Mouse (Mus musculus): ENCODE results near the gene Lrch4. TPM values are rescaled to one million over a fixed set of nuclear protein-coding genes. Genes with fewer than 3 reads are reported as not detected.

The Lrch4 gene
- polyA plus RNA-seq, 1 experiment from 2014 or later: 22.7 TPM

DNA sequence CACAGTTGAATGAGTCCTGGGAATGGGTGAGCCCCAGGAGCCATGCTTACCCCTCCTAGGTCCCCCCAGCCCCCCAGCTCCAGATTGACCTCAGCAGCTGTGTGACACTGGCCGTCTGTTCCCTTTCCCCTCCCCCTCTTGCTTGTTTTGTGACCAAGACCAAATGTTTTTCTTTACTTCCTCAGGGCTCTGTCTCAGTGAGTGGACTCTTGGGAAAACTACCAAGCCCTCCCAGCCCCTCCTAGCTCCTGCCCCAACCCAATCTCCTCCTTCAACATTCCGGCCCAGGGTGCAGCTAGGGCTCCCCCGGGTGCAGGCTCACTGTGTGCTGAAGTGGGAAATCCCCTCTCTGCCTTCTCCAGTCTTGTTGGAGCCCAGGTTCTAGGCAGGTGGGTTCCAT lies 1.7 kb downstream of the Lrch4 start:
- WGBS: 45% methylated on average over 3 of the region's 3 CpGs
- H3K27ac ChIP-seq (replicated peaks in 1 of 2; ENCODE audit: control insufficient read depth in 1 of 2, insufficient read depth in 1 of 2, low read depth in 2 of 2, low read length in 2 of 2): peak overlapping the region; percentile 65 to 70

DNA sequence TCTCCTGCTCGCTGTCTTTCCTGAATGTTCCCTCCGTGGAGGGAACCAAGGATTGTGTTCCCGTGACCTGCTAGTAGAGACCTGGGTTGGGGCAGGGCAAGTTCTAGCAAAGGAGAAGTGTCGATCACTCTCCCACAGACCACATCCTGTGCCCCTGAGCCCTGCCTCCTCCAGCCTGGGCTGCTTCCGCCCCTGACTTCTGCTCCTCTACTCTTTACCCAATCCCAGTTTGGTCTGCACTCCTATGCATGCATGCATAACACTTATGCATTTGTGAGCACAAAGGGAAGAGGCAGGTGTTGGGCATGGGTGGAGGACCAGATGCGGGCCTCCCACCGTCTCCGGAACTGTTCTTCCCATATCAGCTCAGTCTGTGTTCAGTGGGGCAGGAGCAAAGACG lies 2.2 kb downstream of the Lrch4 start:
- H3K36me3 ChIP-seq (ENCODE audit: control insufficient read depth, insufficient read depth, low read length): peaks cover 39% of the 10 kb centered on the region
- peak overlapping the region in 1 of 2 experiments; percentile 87; a peak in 1 of 4 replicates for H3K4me3 ChIP-seq (ENCODE audit: control insufficient read depth in 1 of 2, insufficient read depth in 1 of 2, low read depth in 1 of 2, low read length in 2 of 2)
- peak overlapping the region; percentile 65 to 70 for H3K27ac ChIP-seq (replicated peaks in 1 of 2; ENCODE audit: control insufficient read depth in 1 of 2, insufficient read depth in 1 of 2, low read depth in 2 of 2, low read length in 2 of 2)
- no peak for ATAC-seq (ENCODE audit: insufficient number of reproducible peaks, insufficient read depth, low FRiP score, low read depth)
- H3K4me2 ChIP-seq (ENCODE audit: low read length): peak overlapping the region; percentile 96
- no peaks in the 10 kb centered on the region for H3K9me3 ChIP-seq (ENCODE audit: control insufficient read depth, low read length)
- H3K9ac ChIP-seq (ENCODE audit: low read length): peak overlapping the region; percentile 95; the same call in 1 of the 2 replicates
- H3K4me1 ChIP-seq (ENCODE audit: control insufficient read depth in 2 of 2, insufficient read depth in 2 of 2, low read length in 2 of 2): peaks cover 21 to 29% of the 10 kb centered on the region in 2 experiments
- WGBS: 49% methylated on average over 9 of the region's 9 CpGs
- H3K27me3 ChIP-seq (ENCODE audit: control insufficient read depth, insufficient read depth, low read length): no peaks in the 10 kb centered on the region

More for the DNA sequence above, 1.7 kb downstream of the Lrch4 start:
- Histone ChIP-seq H3K27me3 (ENCODE audit: control insufficient read depth, insufficient read depth, low read length) (no peaks in the 10 kb centered on the region), H3K4me2 (ENCODE audit: low read length) (peak overlapping the region; percentile 96), H3K4me1 (ENCODE audit: control insufficient read depth in 2 of 2, insufficient read depth in 2 of 2, low read length in 2 of 2) (peaks cover 21 to 29% of the 10 kb centered on the region in 2 experiments), H3K9me3 (ENCODE audit: control insufficient read depth, low read length) (no peaks in the 10 kb centered on the region), H3K4me3 (ENCODE audit: control insufficient read depth in 1 of 2, insufficient read depth in 1 of 2, low read depth in 1 of 2, low read length in 2 of 2) (peak overlapping the region; percentile 87 to 89; a peak in 2 of 4 replicates), H3K36me3 (ENCODE audit: control insufficient read depth, insufficient read depth, low read length) (peaks cover 34% of the 10 kb centered on the region), H3K9ac (ENCODE audit: low read length) (peak overlapping the region; percentile 95; the same call in 1 of the 2 replicates)
- ATAC-seq (ENCODE audit: insufficient number of reproducible peaks, insufficient read depth, low FRiP score, low read depth): no peak

DNA sequence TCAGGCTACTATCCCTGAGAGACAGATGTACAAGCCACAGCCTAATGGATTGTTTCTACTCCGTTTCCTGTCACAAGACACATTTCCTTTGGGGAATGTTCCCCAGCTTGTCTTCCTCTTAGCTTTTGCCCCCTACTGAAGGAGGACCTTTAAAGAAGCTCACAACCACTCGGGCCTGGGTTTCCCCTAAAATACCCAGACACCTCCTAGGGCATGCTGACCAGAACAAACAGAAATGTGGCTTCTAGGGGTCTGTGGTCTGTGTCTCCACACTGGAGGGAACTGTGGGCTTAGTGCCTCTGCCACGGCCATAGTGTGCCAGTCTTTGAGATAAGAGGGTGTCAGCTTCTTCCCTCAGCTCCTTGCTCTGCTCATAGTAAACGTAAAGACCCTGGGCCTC lies 2.7 kb downstream of the Lrch4 start:
- H3K4me3 ChIP-seq (ENCODE audit: control insufficient read depth in 1 of 2, insufficient read depth in 1 of 2, low read depth in 1 of 2, low read length in 2 of 2): no peak overlapping the region
- H3K4me1 ChIP-seq (ENCODE audit: control insufficient read depth in 2 of 2, insufficient read depth in 2 of 2, low read length in 2 of 2): peaks cover 21 to 29% of the 10 kb centered on the region in 2 experiments
- H3K9ac ChIP-seq (ENCODE audit: low read length): peak overlapping the region; percentile 25; the same call in 1 of the 2 replicates
- no peak for ATAC-seq (ENCODE audit: insufficient number of reproducible peaks, insufficient read depth, low FRiP score, low read depth)
- WGBS: 52% methylated on average over 4 of the region's 4 CpGs
- no peaks in the 10 kb centered on the region for H3K9me3 ChIP-seq (ENCODE audit: control insufficient read depth, low read length)
- peak overlapping the region; percentile 96 for H3K4me2 ChIP-seq (ENCODE audit: low read length)
- H3K27me3 ChIP-seq (ENCODE audit: control insufficient read depth, insufficient read depth, low read length): no peaks in the 10 kb centered on the region
- H3K36me3 ChIP-seq (ENCODE audit: control insufficient read depth, insufficient read depth, low read length): peaks cover 44% of the 10 kb centered on the region
- H3K27ac ChIP-seq (replicated peaks in 1 of 2; ENCODE audit: control insufficient read depth in 1 of 2, insufficient read depth in 1 of 2, low read depth in 2 of 2, low read length in 2 of 2): peak overlapping the region; percentile 65 to 70

DNA sequence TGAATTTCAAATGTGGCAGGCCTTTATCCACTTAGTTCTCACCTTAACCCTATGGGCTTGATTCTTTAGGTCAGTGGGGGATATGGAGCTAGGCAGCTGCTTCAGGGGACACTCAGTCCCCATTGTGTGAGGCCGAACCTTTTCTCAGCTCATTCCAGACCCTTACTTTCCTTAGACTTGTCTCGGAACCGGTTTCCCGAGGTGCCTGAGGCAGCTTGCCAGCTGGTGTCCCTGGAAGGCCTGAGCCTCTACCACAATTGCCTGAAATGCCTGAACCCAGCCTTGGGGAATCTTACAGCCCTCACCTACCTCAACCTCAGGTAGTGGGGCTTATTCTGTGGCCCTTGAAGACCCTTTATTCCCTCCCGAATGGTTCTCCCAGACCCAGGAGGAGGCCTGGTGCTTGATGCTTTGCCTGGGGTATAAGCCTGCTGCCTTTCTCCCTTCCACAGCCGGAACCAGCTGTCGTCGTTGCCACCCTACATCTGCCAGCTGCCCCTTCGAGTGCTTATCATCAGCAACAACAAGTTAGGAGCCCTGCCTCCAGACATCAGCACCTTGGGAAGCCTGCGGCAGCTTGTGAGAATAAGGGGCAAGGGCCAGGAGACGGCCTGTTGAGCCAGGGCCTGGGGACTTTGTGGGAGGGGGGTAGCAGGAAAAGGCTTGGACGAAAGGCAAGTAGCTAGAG lies 4.6 kb downstream of the Lrch4 start:
- Histone ChIP-seq H3K27ac (replicated peaks in 1 of 2; ENCODE audit: control insufficient read depth in 1 of 2, insufficient read depth in 1 of 2, low read depth in 2 of 2, low read length in 2 of 2) (no peak overlapping the region), H3K9ac (ENCODE audit: low read length) (no peak overlapping the region), H3K27me3 (ENCODE audit: control insufficient read depth, insufficient read depth, low read length) (no peaks in the 10 kb centered on the region), H3K36me3 (ENCODE audit: control insufficient read depth, insufficient read depth, low read length) (peaks cover 63% of the 10 kb centered on the region), H3K4me3 (ENCODE audit: control insufficient read depth in 1 of 2, insufficient read depth in 1 of 2, low read depth in 1 of 2, low read length in 2 of 2) (no peak overlapping the region), H3K4me1 (ENCODE audit: control insufficient read depth in 2 of 2, insufficient read depth in 2 of 2, low read length in 2 of 2) (peaks cover 18 to 29% of the 10 kb centered on the region in 2 experiments), H3K4me2 (ENCODE audit: low read length) (no peak overlapping the region), H3K9me3 (ENCODE audit: control insufficient read depth, low read length) (no peaks in the 10 kb centered on the region)
- no peak for ATAC-seq (ENCODE audit: insufficient number of reproducible peaks, insufficient read depth, low FRiP score, low read depth)
- WGBS: 64% methylated on average over 12 of the region's 12 CpGs

DNA sequence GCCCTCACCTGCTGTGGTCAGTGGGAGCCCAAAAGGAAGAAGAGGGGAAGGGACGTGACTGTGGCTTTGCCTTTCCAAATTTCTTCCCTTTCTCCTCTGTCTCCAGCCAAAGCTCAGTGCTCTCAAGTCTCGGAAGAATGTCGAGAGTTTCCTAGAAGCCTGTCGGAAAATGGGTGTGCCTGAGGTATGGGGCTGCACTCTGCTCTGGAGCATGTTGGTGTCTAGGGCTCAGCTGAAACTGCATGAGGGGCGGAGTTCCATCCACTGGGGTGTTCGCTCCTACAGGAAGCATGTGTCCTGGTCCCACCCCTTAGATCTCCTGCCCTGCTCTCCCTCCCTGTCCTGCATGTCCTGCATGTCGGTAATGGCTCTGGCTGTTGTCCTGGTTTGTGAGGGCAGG lies 10.6 kb downstream of the Lrch4 start:
- Histone ChIP-seq H3K36me3 (ENCODE audit: control insufficient read depth, insufficient read depth, low read length) (peaks cover 75% of the 10 kb centered on the region), H3K9ac (ENCODE audit: low read length) (no peak overlapping the region), H3K9me3 (ENCODE audit: control insufficient read depth, low read length) (no peaks in the 10 kb centered on the region), H3K4me1 (ENCODE audit: control insufficient read depth in 2 of 2, insufficient read depth in 2 of 2, low read length in 2 of 2) (no peaks in the 10 kb centered on the region), H3K4me2 (ENCODE audit: low read length) (no peak overlapping the region), H3K27me3 (ENCODE audit: control insufficient read depth, insufficient read depth, low read length) (peaks cover 10% of the 10 kb centered on the region), H3K27ac (replicated peaks in 1 of 2; ENCODE audit: control insufficient read depth in 1 of 2, insufficient read depth in 1 of 2, low read depth in 2 of 2, low read length in 2 of 2) (no peak overlapping the region), H3K4me3 (ENCODE audit: control insufficient read depth in 1 of 2, insufficient read depth in 1 of 2, low read depth in 1 of 2, low read length in 2 of 2) (no peak overlapping the region)
- no peak for ATAC-seq (ENCODE audit: insufficient number of reproducible peaks, insufficient read depth, low FRiP score, low read depth)
- WGBS: 66% methylated on average over 7 of the region's 7 CpGs

DNA sequence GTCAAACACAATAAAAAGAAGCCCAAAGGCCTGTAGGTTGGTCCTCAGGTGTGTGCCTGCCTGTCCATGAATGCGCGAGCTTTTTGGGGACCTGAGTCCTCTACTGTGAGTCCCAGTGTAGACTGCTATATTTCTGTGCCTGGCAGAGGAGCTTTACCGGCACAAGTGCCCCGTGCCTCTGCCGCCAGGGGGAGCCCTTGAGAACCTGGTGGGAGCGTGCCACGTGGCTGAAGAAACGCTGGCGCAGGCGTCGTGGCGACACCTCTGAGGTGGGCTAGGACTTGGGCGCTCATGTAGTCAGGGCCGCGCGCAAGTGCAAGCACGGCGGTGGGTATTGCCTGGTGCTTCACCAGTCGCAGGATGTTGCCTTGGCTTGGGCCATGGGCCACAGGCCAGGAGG lies 12.1 kb downstream of the Lrch4 start, which contains the start of gene Sap25:
Gene Sap25, plus strand, starts transcription at position 281 of the 400 bp plus-strand sequence.
- Histone ChIP-seq H3K27me3 (ENCODE audit: control insufficient read depth, insufficient read depth, low read length) (peaks cover 23% of the 10 kb centered on the region), H3K9ac (ENCODE audit: low read length) (no peak within 1 kb of the TSS), H3K9me3 (ENCODE audit: control insufficient read depth, low read length) (no peaks in the 10 kb centered on the region), H3K4me2 (ENCODE audit: low read length) (no peak within 1 kb of the TSS), H3K4me1 (ENCODE audit: control insufficient read depth in 2 of 2, insufficient read depth in 2 of 2, low read length in 2 of 2) (peaks cover 0 to 8% of the 10 kb centered on the region in 2 experiments; a peak in 3 of 4 replicates), H3K36me3 (ENCODE audit: control insufficient read depth, insufficient read depth, low read length) (peaks cover 61% of the 10 kb centered on the region), H3K4me3 (ENCODE audit: control insufficient read depth in 1 of 2, insufficient read depth in 1 of 2, low read depth in 1 of 2, low read length in 2 of 2) (no peak within 1 kb of the TSS), H3K27ac (replicated peaks in 1 of 2; ENCODE audit: control insufficient read depth in 1 of 2, insufficient read depth in 1 of 2, low read depth in 2 of 2, low read length in 2 of 2) (no peak within 1 kb of the TSS)
- no peak for ATAC-seq (ENCODE audit: insufficient number of reproducible peaks, insufficient read depth, low FRiP score, low read depth)
- WGBS: 87% methylated on average over 19 of the region's 19 CpGs

DNA sequence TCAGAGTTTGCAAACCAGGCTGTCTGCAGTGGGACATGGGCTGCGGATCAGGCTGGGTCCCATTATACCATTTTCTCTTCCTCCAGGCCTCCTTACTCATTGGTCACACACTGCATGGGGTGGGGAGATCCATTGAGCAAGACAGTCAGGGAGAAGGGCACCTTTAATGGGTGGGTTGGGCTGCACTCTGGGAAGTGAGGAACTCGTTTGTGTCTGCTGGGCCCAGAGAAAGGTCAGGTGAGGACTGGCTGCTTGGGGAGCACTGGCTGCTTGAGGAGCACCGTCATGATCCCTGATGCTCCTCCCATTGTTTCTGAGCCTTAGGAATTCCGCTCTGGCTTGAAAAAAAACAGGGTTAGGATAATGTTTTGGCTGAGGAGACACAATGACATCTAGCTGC lies 14.0 kb downstream of the Lrch4 start:
- Histone ChIP-seq H3K36me3 (ENCODE audit: control insufficient read depth, insufficient read depth, low read length) (peaks cover 43% of the 10 kb centered on the region), H3K4me1 (ENCODE audit: control insufficient read depth in 2 of 2, insufficient read depth in 2 of 2, low read length in 2 of 2) (peaks cover 0 to 12% of the 10 kb centered on the region in 2 experiments; a peak in 3 of 4 replicates), H3K9me3 (ENCODE audit: control insufficient read depth, low read length) (no peaks in the 10 kb centered on the region), H3K4me2 (ENCODE audit: low read length) (no peak overlapping the region), H3K27me3 (ENCODE audit: control insufficient read depth, insufficient read depth, low read length) (peaks cover 28% of the 10 kb centered on the region), H3K4me3 (ENCODE audit: control insufficient read depth in 1 of 2, insufficient read depth in 1 of 2, low read depth in 1 of 2, low read length in 2 of 2) (no peak overlapping the region), H3K9ac (ENCODE audit: low read length) (no peak overlapping the region), H3K27ac (replicated peaks in 1 of 2; ENCODE audit: control insufficient read depth in 1 of 2, insufficient read depth in 1 of 2, low read depth in 2 of 2, low read length in 2 of 2) (no peak overlapping the region)
- no peak for ATAC-seq (ENCODE audit: insufficient number of reproducible peaks, insufficient read depth, low FRiP score, low read depth)
- 45% methylated on average over 4 of the region's 4 CpGs for WGBS
